Mouse (Mus musculus) myocyte (in vitro differentiated cells): Measurements from ENCODE around the gene Micu1.

Experiments used
- MAX ChIP-seq: IDR thresholded peaks from one replicate; pipeline ENCODE4 v1.6.1; 2011; ENCODE audit warnings: low read depth, mild to moderate bottlenecking, control low read depth
- POLR2A ChIP-seq: IDR thresholded peaks from one replicate; pipeline ENCODE4 v1.6.1; 2011; ENCODE audit warnings: low read depth, mild to moderate bottlenecking, control low read depth, moderate library complexity; ENCODE audit not compliant: insufficient read length
- SRF ChIP-seq: IDR thresholded peaks from one replicate; pipeline ENCODE4 v1.6.1; 2011; ENCODE audit warnings: low read depth; ENCODE audit not compliant: control insufficient read depth, insufficient read length
- TCF12 ChIP-seq: IDR thresholded peaks from one replicate; pipeline ENCODE4 v1.6.1; 2011; ENCODE audit warnings: mild to moderate bottlenecking, control low read depth; ENCODE audit not compliant: poor library complexity, insufficient read depth, severe bottlenecking
- USF1 ChIP-seq: IDR thresholded peaks from one replicate; pipeline ENCODE4 v1.6.1; 2011; ENCODE audit warnings: low read depth, mild to moderate bottlenecking, control low read depth, moderate library complexity

GRCm38 (mm10) chr10:59835301-59836155 lies 133.3 kb downstream of the Micu1 start:
- no peak for TF ChIP-seq POLR2A
- TF ChIP-seq TCF12: no peak
- no peak for TF ChIP-seq USF1
- no peak for TF ChIP-seq SRF
- no peak for TF ChIP-seq MAX
